Mouse (Mus musculus) forebrain, postnatal 0 days (tissue): ENCODE measurements around the gene Vax2. TPM values are rescaled to one million over a fixed set of nuclear protein-coding genes. Genes with fewer than 3 reads are reported as not detected.

ENCODE experiments used
- ATAC-seq: fragments of 200-750 bp; cut with Nextera tagmentation; 2 replicates; pipeline ENCODE4 v1.8.0; 2017; ENCODE audit warnings: mild to moderate bottlenecking, moderate library complexity
- DNase-seq: peaks from one replicate; pipeline ENCODE4 v3.0.0-alpha.2; 2015
- H3K27ac ChIP-seq: fragments of 300-500 bp; sonication (generic); 2 replicates; pipeline ENCODE4 v1.5.1; 2014; ENCODE audit warnings: low read depth, mild to moderate bottlenecking, antibody characterized with exemption, low read length, moderate library complexity, mixed read lengths
- H3K27me3 ChIP-seq: fragments of 300-500 bp; sonication (generic); 2 replicates; pipeline ENCODE4 v1.6.1; 2014; ENCODE audit warnings: mild to moderate bottlenecking, low read length, mixed read lengths; ENCODE audit not compliant: insufficient read depth
- H3K36me3 ChIP-seq: fragments of 300-500 bp; sonication (generic); 2 replicates; pipeline ENCODE4 v1.6.1; 2014; ENCODE audit warnings: mild to moderate bottlenecking, moderate library complexity; ENCODE audit not compliant: insufficient read depth
- H3K4me1 ChIP-seq: fragments of 300-500 bp; sonication (generic); 2 replicates; pipeline ENCODE4 v1.6.1; 2014; ENCODE audit warnings: antibody characterized with exemption; ENCODE audit not compliant: insufficient read depth
- H3K4me2 ChIP-seq: fragments of 300-500 bp; sonication (generic); 2 replicates; pipeline ENCODE4 v1.6.1; 2014; ENCODE audit warnings: low read depth, mild to moderate bottlenecking, moderate library complexity
- H3K4me3 ChIP-seq: fragments of 300-500 bp; sonication (generic); 2 replicates; pipeline ENCODE4 v1.5.1; 2014; ENCODE audit warnings: low read depth, low read length, mixed read lengths
- H3K9ac ChIP-seq: fragments of 300-500 bp; sonication (generic); 2 replicates; pipeline ENCODE4 v1.6.1; 2014; ENCODE audit warnings: mild to moderate bottlenecking
- H3K9me3 ChIP-seq: fragments of 300-500 bp; sonication (generic); 2 replicates; pipeline ENCODE4 v1.6.1; 2016; ENCODE audit warnings: low read length
- CTCF ChIP-seq: sonication (generic); IDR thresholded peaks from 2 replicates; pipeline ENCODE4 v1.5.1; 2016; ENCODE audit warnings: antibody characterized with exemption, control low read depth, low read depth
- WGBS: fragments of 180-500 bp; shearing (Covaris S2); extraction: QIAGEN DNeasy Blood & Tissue Kit; methylation state at CpG from one replicate; pipeline ENCODE4 v1.1.7; 2014; 5-methylcytosine and 5-hydroxymethylcytosine counted together
- polyA plus RNA-seq: library from polyadenylated mRNA; unstranded; fragments of >200 nt; fragmentation: Nextera tagmentation; extraction: Ambion mirVana; gene quantifications from 2 replicates; pipeline ENCODE4 v1.2.1, GENCODE M21; 2015
- total RNA-seq: library from RNA; depleted of rRNA; stranded (reverse); fragments of >200 nt; gene quantifications from 2 replicates; pipeline ENCODE4 v1.2.3, GENCODE M21; 2014; rRNA removed

The Vax2 gene
- total RNA-seq, result not detected in 2 replicates
- polyA plus RNA-seq, result not detected in 2 replicates

GRCm38 (mm10) chr6:83711067-83711675 lies at the start of gene Vax2:
Gene Vax2 (plus strand): TSS chr6:83711264.
- ATAC-seq, result peak; percentile 60; the same call in 1 of the 2 replicates
- no peak within 1 kb of the TSS for H3K9ac ChIP-seq

GRCm38 (mm10) chr6:83665009-83665408 lies 46.1 kb upstream of the Vax2 start:
- no peak for ATAC-seq
- TF ChIP-seq CTCF, result no peak
- H3K4me1 ChIP-seq, result no peaks in the 10 kb centered on the region
- H3K4me2 ChIP-seq, result no peak overlapping the region
- DNase-seq, result no peak
- H3K36me3 ChIP-seq, result no peaks in the 10 kb centered on the region
- WGBS, result 59% methylated on average over 2 of the region's 2 CpGs
- no peak overlapping the region for H3K27ac ChIP-seq
- no peak overlapping the region for H3K4me3 ChIP-seq
- no peak overlapping the region for H3K9ac ChIP-seq
- H3K27me3 ChIP-seq, result no peaks in the 10 kb centered on the region
- no peaks in the 10 kb centered on the region for H3K9me3 ChIP-seq

More at GRCm38 (mm10) chr6:83711067-83711675, at the start of gene Vax2:
- Histone ChIP-seq H3K9me3 (no peaks in the 10 kb centered on the region), H3K4me1 (peaks cover 9% of the 10 kb centered on the region), H3K27me3 (peaks cover 97% of the 10 kb centered on the region), H3K4me3 (peak within 1 kb of the TSS; percentile 30), H3K36me3 (no peaks in the 10 kb centered on the region), H3K27ac (no peak within 1 kb of the TSS), H3K4me2 (peak within 1 kb of the TSS; percentile 49)
- WGBS, result under 1% methylated on average over 44 of the region's 46 CpGs
- no peak for TF ChIP-seq CTCF
- no peak for DNase-seq

GRCm38 (mm10) chr6:83673395-83673794 lies 37.7 kb upstream of the Vax2 start:
- Histone ChIP-seq H3K4me1 (no peaks in the 10 kb centered on the region), H3K27ac (no peak overlapping the region), H3K4me2 (no peak overlapping the region), H3K27me3 (no peaks in the 10 kb centered on the region; the same call in 1 of the 2 replicates), H3K9me3 (no peaks in the 10 kb centered on the region), H3K4me3 (no peak overlapping the region), H3K36me3 (no peaks in the 10 kb centered on the region), H3K9ac (no peak overlapping the region)
- peak; percentile 94 for TF ChIP-seq CTCF
- 10% methylated on average over 4 of the region's 4 CpGs for WGBS
- DNase-seq (peak; percentile 88), ATAC-seq (peak; percentile 82)

- no peak for ATAC-seq
- no peaks in the 10 kb centered on the region; the same call in 1 of the 2 replicates for H3K27me3 ChIP-seq
- H3K27ac ChIP-seq, result no peak within 1 kb of the TSS
- 68% methylated on average over 4 of the region's 4 CpGs for WGBS
- H3K36me3 ChIP-seq, result no peaks in the 10 kb centered on the region
- no peaks in the 10 kb centered on the region for H3K4me1 ChIP-seq
- H3K9ac ChIP-seq, result no peak within 1 kb of the TSS
- no peak for TF ChIP-seq CTCF
- DNase-seq, result no peak
- H3K4me2 ChIP-seq, result no peak within 1 kb of the TSS
- H3K9me3 ChIP-seq, result no peaks in the 10 kb centered on the region
- H3K4me3 ChIP-seq, result no peak within 1 kb of the TSS
Observed at GRCm38 (mm10) chr6:83677757-83678156, 33.3 kb upstream of the Vax2 start, which contains the start of gene Cd207. Gene Cd207 (minus strand): TSS chr6:83677857.

GRCm38 (mm10) chr6:83689374-83689773 lies 21.7 kb upstream of the Vax2 start:
- Histone ChIP-seq H3K27me3 (peaks cover 62% of the 10 kb centered on the region), H3K4me3 (no peak overlapping the region), H3K9ac (no peak overlapping the region), H3K4me1 (no peaks in the 10 kb centered on the region), H3K4me2 (no peak overlapping the region), H3K36me3 (no peaks in the 10 kb centered on the region), H3K27ac (no peak overlapping the region), H3K9me3 (no peaks in the 10 kb centered on the region)
- 76% methylated on average over 4 of the region's 4 CpGs for WGBS
- DNase-seq (no peak), ATAC-seq (no peak)
- TF ChIP-seq CTCF, result no peak

- peaks cover 71% of the 10 kb centered on the region for H3K27me3 ChIP-seq
- peak; percentile 71 for TF ChIP-seq CTCF
- no peaks in the 10 kb centered on the region for H3K9me3 ChIP-seq
- H3K4me1 ChIP-seq, result no peaks in the 10 kb centered on the region
- H3K4me3 ChIP-seq, result no peak overlapping the region
- DNase-seq (peak; percentile 46), ATAC-seq (no peak)
- H3K9ac ChIP-seq, result no peak overlapping the region
- no peak overlapping the region for H3K27ac ChIP-seq
- no peaks in the 10 kb centered on the region for H3K36me3 ChIP-seq
- no peak overlapping the region for H3K4me2 ChIP-seq
- 23% methylated on average over 4 of the region's 5 CpGs for WGBS
Observed at GRCm38 (mm10) chr6:83690277-83690676, 20.8 kb upstream of the Vax2 start.

GRCm38 (mm10) chr6:83690936-83691335 lies 20.1 kb upstream of the Vax2 start:
- no peak for ATAC-seq
- no peaks in the 10 kb centered on the region for H3K9me3 ChIP-seq
- no peak overlapping the region for H3K4me2 ChIP-seq
- no peak overlapping the region for H3K4me3 ChIP-seq
- no peak overlapping the region for H3K9ac ChIP-seq
- no peak for TF ChIP-seq CTCF
- H3K27ac ChIP-seq, result no peak overlapping the region
- no peaks in the 10 kb centered on the region for H3K4me1 ChIP-seq
- no peaks in the 10 kb centered on the region for H3K36me3 ChIP-seq
- no peak for DNase-seq
- WGBS, result 70% methylated on average over 2 of the region's 2 CpGs
- H3K27me3 ChIP-seq, result peaks cover 77% of the 10 kb centered on the region
